Mouse (Mus musculus): ENCODE results near the gene Sms. TPM values are rescaled to one million over a fixed set of nuclear protein-coding genes. Genes with fewer than 3 reads are reported as not detected.

The Sms gene
- total and polyA plus RNA-seq, 2 experiments: 2.3 to 5.5 TPM

DNA sequence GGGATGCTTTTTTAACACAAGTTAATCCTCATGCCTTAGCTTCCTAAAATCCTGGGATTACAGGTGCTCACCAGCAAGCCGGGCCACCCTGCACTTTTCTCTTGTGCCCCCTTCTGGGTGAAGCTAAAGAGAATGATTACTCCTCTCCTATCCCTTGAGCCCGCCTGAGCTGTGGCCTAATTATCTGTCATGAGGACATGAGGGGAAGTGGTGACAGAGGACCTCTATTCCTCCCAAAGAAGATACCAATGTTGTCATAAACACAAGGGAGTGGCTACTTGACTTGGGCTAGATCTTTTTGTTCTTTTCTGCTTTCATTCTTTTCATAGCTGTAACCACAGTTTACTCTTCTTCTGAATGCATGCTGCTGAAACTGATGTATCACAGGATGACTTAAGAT is 9.2 kb downstream of the Sms start:
- TF ChIP-seq POLR2A (IDR thresholded peaks at IDR 0.05; ENCODE audit: extremely low read depth, insufficient read depth, low read length) (no peak), CTCF (IDR thresholded peaks at IDR 0.05; ENCODE audit: low read depth, low read length) (no peak)
- Histone ChIP-seq H3K4me3 (ENCODE audit: insufficient read depth, low read depth, low read length) (no peak overlapping the region), H3K27me3 (ENCODE audit: control insufficient read depth, insufficient read depth, low read length) (no peaks in the 10 kb centered on the region), H3K4me1 (ENCODE audit: control insufficient read depth, insufficient read depth, low read length) (no peaks in the 10 kb centered on the region), H3K36me3 (ENCODE audit: control insufficient read depth, insufficient read depth, low read length) (no peaks in the 10 kb centered on the region), H3K9ac (ENCODE audit: low read depth, low read length) (no peak overlapping the region), H3K27ac (replicated peaks; ENCODE audit: insufficient read depth, low read depth, low read length) (no peak overlapping the region), H3K79me2 (ENCODE audit: control insufficient read depth, insufficient read depth, low read length) (no peaks in the 10 kb centered on the region)
- WGBS: 84% methylated on average over 2 of the region's 2 CpGs
- no peak for DNase-seq (ENCODE audit: extremely low read depth, low read depth, low spot score)

DNA sequence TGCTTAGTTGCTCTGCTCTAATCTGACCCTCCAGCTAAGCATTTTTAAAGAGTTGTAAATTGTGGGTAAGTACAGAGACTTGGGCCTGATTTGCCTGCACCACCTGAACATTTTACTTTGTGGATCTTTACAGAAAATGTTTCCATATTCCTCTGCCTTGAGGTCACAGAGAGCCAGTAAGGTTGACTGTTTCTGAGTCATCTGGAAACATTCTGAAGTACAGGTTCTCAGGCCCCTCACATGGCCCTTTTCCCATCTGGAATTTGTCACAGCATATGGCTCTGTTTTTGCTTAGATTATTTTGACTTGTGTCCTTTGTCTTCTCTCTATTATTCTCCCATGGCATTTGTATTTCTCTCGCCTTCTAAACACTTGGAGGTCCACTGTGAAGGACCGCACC is 10.2 kb downstream of the Sms start:
- no peaks in the 10 kb centered on the region for H3K79me2 ChIP-seq (ENCODE audit: control insufficient read depth, insufficient read depth, low read length)
- no peak overlapping the region for H3K9ac ChIP-seq (ENCODE audit: low read depth, low read length)
- no peaks in the 10 kb centered on the region for H3K36me3 ChIP-seq (ENCODE audit: control insufficient read depth, insufficient read depth, low read length)
- WGBS: 98% methylated on average over 2 of the region's 2 CpGs
- H3K4me3 ChIP-seq (ENCODE audit: insufficient read depth, low read depth, low read length): no peak overlapping the region
- no peak overlapping the region for H3K27ac ChIP-seq (replicated peaks; ENCODE audit: insufficient read depth, low read depth, low read length)
- no peaks in the 10 kb centered on the region for H3K27me3 ChIP-seq (ENCODE audit: control insufficient read depth, insufficient read depth, low read length)
- DNase-seq (ENCODE audit: extremely low read depth, low read depth, low spot score): no peak
- TF ChIP-seq POLR2A (IDR thresholded peaks at IDR 0.05; ENCODE audit: extremely low read depth, insufficient read depth, low read length) (no peak), CTCF (IDR thresholded peaks at IDR 0.05; ENCODE audit: low read depth, low read length) (no peak)
- H3K4me1 ChIP-seq (ENCODE audit: control insufficient read depth, insufficient read depth, low read length): no peaks in the 10 kb centered on the region

DNA sequence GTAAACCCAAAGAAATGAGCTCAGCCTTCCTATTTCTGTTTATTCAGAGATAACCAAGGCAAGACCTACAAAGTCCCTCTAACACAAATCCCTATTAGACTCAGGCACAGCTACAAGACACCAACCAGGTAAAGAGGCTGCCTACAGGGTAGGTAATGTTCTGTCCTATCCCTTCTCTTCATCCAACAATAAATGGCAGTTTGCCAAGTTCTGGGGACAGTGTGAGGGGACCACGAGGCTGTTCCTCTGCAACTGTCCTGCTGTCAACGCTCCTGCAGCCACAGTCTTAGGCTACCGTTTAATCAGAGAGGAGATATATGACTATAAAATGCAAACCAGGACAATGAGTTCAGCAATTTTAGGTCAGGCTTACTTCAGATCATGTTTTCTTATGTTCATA is 14.8 kb downstream of the Sms start:
- Histone ChIP-seq H3K27me3 (ENCODE audit: control insufficient read depth, insufficient read depth, low read length) (no peaks in the 10 kb centered on the region), H3K4me1 (ENCODE audit: control insufficient read depth, insufficient read depth, low read length) (no peaks in the 10 kb centered on the region), H3K27ac (replicated peaks; ENCODE audit: insufficient read depth, low read depth, low read length) (no peak overlapping the region), H3K4me3 (ENCODE audit: insufficient read depth, low read depth, low read length) (no peak overlapping the region), H3K36me3 (ENCODE audit: control insufficient read depth, insufficient read depth, low read length) (no peaks in the 10 kb centered on the region), H3K79me2 (ENCODE audit: control insufficient read depth, insufficient read depth, low read length) (no peaks in the 10 kb centered on the region), H3K9ac (ENCODE audit: low read depth, low read length) (no peak overlapping the region)
- TF ChIP-seq CTCF (IDR thresholded peaks at IDR 0.05; ENCODE audit: low read depth, low read length): no peak
- no peak for TF ChIP-seq POLR2A (IDR thresholded peaks at IDR 0.05; ENCODE audit: extremely low read depth, insufficient read depth, low read length)
- DNase-seq (ENCODE audit: extremely low read depth, low read depth, low spot score): no peak
- WGBS: 68% methylated on average over 3 of the region's 3 CpGs

DNA sequence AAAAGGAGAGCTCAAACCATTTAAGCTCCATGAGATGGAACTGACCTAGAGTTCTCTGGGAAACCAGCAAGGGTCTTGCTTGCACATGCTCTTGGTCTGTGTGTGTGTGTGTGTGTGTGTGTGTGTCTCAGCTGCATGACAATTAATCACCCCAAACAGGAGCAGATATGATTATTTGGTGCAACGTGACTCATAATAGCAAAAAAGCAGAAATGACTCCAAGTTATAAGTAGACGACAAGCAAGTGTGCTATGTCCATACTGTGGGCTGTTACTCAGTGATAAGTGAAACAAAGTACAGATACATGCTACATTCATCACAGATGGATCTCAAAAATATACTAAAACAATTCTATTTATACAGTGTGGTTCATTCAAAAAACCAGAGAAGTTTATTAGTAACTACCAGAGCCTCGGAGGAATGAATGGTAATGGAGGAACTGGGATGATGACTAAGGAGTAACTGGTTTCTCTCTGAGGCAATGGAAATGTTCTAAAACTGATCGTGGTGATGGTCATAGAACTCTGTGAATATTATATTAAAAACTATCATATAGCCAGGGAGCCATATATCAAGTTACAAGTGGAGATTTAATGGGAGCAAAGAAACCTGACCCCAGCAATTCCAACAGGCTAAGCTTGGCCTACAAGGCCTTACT is 15.8 kb downstream of the Sms start:
- no peak for DNase-seq (ENCODE audit: extremely low read depth, low read depth, low spot score)
- H3K4me3 ChIP-seq (ENCODE audit: insufficient read depth, low read depth, low read length): no peak overlapping the region
- H3K36me3 ChIP-seq (ENCODE audit: control insufficient read depth, insufficient read depth, low read length): no peaks in the 10 kb centered on the region
- WGBS: 82% methylated on average over 4 of the region's 4 CpGs
- no peak overlapping the region for H3K9ac ChIP-seq (ENCODE audit: low read depth, low read length)
- no peaks in the 10 kb centered on the region for H3K4me1 ChIP-seq (ENCODE audit: control insufficient read depth, insufficient read depth, low read length)
- H3K27ac ChIP-seq (replicated peaks; ENCODE audit: insufficient read depth, low read depth, low read length): no peak overlapping the region
- H3K79me2 ChIP-seq (ENCODE audit: control insufficient read depth, insufficient read depth, low read length): no peaks in the 10 kb centered on the region
- H3K27me3 ChIP-seq (ENCODE audit: control insufficient read depth, insufficient read depth, low read length): no peaks in the 10 kb centered on the region
- TF ChIP-seq POLR2A (IDR thresholded peaks at IDR 0.05; ENCODE audit: extremely low read depth, insufficient read depth, low read length) (no peak), CTCF (IDR thresholded peaks at IDR 0.05; ENCODE audit: low read depth, low read length) (no peak)

DNA sequence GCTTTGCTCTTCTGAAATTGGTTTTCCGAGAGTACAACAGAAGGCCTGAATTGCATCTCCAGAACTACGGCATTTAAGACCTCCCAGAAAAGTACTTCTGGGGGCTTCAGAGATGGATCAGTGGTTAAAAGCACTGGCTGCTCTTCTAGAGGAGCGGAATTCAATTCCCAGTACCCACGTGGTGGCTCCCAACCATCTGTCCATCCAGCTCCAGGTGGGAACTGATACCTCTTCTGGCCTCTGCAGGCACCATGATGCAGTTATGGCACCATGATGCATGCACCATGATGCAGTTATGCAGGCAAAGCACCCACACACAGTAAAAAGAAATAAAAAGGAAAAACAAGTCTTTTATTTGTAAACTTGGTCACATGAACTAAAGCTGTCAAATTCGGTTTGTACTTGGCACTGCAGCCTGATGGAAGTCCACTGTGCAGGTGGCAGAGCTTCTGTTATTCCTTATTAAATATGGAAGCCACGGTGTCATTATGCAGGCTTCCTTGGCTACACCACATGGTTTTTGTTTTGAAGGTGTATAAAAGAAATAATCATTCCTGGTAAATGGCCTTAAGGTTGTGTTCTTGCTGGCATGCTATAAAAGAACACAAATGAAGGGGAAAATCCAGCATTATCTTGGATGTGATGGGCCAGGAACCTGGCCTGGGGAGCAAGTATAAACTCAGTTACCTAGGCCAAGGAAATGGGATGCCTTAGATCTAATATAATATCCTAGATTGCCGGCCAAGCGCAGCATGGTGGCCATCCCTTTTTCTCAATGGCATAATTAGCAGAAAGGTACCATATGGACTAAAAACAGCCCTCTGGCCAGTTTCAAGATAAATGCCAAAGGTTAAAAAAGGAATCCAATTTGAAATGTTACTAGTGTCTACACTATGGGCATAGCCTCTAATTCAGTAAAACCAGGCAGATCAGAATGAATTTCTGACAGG is 20.1 kb downstream of the Sms start:
- TF ChIP-seq CTCF (IDR thresholded peaks at IDR 0.05; ENCODE audit: low read depth, low read length) (no peak), POLR2A (IDR thresholded peaks at IDR 0.05; ENCODE audit: extremely low read depth, insufficient read depth, low read length) (no peak)
- Histone ChIP-seq H3K79me2 (ENCODE audit: control insufficient read depth, insufficient read depth, low read length) (no peaks in the 10 kb centered on the region), H3K27ac (replicated peaks; ENCODE audit: insufficient read depth, low read depth, low read length) (no peak overlapping the region), H3K36me3 (ENCODE audit: control insufficient read depth, insufficient read depth, low read length) (no peaks in the 10 kb centered on the region), H3K9ac (ENCODE audit: low read depth, low read length) (no peak overlapping the region), H3K27me3 (ENCODE audit: control insufficient read depth, insufficient read depth, low read length) (no peaks in the 10 kb centered on the region), H3K4me3 (ENCODE audit: insufficient read depth, low read depth, low read length) (no peak overlapping the region), H3K4me1 (ENCODE audit: control insufficient read depth, insufficient read depth, low read length) (no peaks in the 10 kb centered on the region)
- WGBS: 94% methylated on average over 8 of the region's 8 CpGs
- DNase-seq (ENCODE audit: extremely low read depth, low read depth, low spot score): no peak

Data from liver, adult 2 months (tissue).